Mouse (Mus musculus): ENCODE measurements around the gene Snap91. TPM values are rescaled to one million over a fixed set of nuclear protein-coding genes. Genes with fewer than 3 reads are reported as not detected.
A peak's percentile ranks its signal among the peaks of the same experiment; 100 is the strongest.

Snap91 gene
- polyA plus RNA-seq, 1 experiment from 2014 or later = 0.45 TPM

GRCm38 (mm10) chr9:86819366-86819765 is 61.1 kb downstream of the Snap91 start:
- ATAC-seq (no peak), DNase-seq (ENCODE audit: low spot score) (no peak)
- Histone ChIP-seq H3K9me3 (ENCODE audit: low read length) (no peaks in the 10 kb centered on the region), H3K36me3 (ENCODE audit: insufficient read depth, low read length) (no peaks in the 10 kb centered on the region), H3K27ac (ENCODE audit: low read length) (no peak overlapping the region), H3K9ac (replicated peaks; ENCODE audit: low read depth) (no peak overlapping the region), H3K4me3 (ENCODE audit: low read depth, low read length) (no peak overlapping the region), H3K4me2 (replicated peaks; ENCODE audit: low read depth, low read length) (no peak overlapping the region), H3K4me1 (ENCODE audit: insufficient read depth, low read depth, low read length) (no peaks in the 10 kb centered on the region), H3K27me3 (replicated peaks; ENCODE audit: insufficient read depth, low read length) (no peaks in the 10 kb centered on the region)
- TF ChIP-seq CTCF (IDR thresholded peaks at IDR 0.05) = no peak
- 79% methylated on average over 5 of the region's 5 CpGs for WGBS

DNA sequence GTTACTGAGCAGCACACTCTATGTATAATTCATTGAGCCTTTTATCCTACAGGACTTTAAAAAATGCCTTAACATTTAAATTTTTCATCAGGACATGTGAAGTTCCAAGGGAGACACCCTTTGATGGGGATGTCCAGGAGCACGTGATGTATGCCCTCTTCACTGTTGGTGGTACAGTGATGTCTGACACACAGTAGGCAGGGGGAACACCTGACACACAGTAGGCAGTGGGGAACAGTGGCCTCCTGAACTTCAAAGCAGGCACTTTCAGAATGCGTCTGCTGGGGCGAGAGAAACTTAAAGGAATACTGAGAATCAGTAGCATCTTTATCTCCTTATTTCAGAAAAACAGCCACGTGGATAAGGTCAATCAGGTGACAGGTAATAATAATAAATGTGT is 62.8 kb downstream of the Snap91 start:
- Histone ChIP-seq H3K4me3 (ENCODE audit: low read depth, low read length) (no peak overlapping the region), H3K9ac (replicated peaks; ENCODE audit: low read depth) (no peak overlapping the region), H3K4me1 (ENCODE audit: insufficient read depth, low read depth, low read length) (no peaks in the 10 kb centered on the region), H3K36me3 (ENCODE audit: insufficient read depth, low read length) (no peaks in the 10 kb centered on the region), H3K4me2 (replicated peaks; ENCODE audit: low read depth, low read length) (no peak overlapping the region), H3K27ac (ENCODE audit: low read length) (no peak overlapping the region), H3K27me3 (replicated peaks; ENCODE audit: insufficient read depth, low read length) (no peaks in the 10 kb centered on the region), H3K9me3 (ENCODE audit: low read length) (no peaks in the 10 kb centered on the region)
- WGBS = 64% methylated on average over 4 of the region's 4 CpGs
- no peak for TF ChIP-seq EP300 (IDR thresholded peaks at IDR 0.05)
- no peak for ATAC-seq
- no peak for DNase-seq (ENCODE audit: low spot score)

GRCm38 (mm10) chr9:86814340-86814739 is 66.1 kb downstream of the Snap91 start:
- no peak overlapping the region for H3K9ac ChIP-seq (replicated peaks; ENCODE audit: low read depth)
- H3K9me3 ChIP-seq (ENCODE audit: low read length) = no peaks in the 10 kb centered on the region
- no peaks in the 10 kb centered on the region for H3K27me3 ChIP-seq (replicated peaks; ENCODE audit: insufficient read depth, low read length)
- TF ChIP-seq CTCF (IDR thresholded peaks at IDR 0.05) (no peak), EP300 (IDR thresholded peaks at IDR 0.05) (no peak)
- ATAC-seq = no peak
- no peak for DNase-seq (ENCODE audit: low spot score)
- H3K4me2 ChIP-seq (replicated peaks; ENCODE audit: low read depth, low read length) = no peak overlapping the region
- H3K4me1 ChIP-seq (ENCODE audit: insufficient read depth, low read depth, low read length) = no peaks in the 10 kb centered on the region
- WGBS = 75% methylated on average over 6 of the region's 6 CpGs
- H3K4me3 ChIP-seq (ENCODE audit: low read depth, low read length) = no peak overlapping the region
- H3K27ac ChIP-seq (ENCODE audit: low read length) = no peak overlapping the region
- no peaks in the 10 kb centered on the region for H3K36me3 ChIP-seq (ENCODE audit: insufficient read depth, low read length)

- Histone ChIP-seq H3K4me3 (ENCODE audit: low read depth, low read length) (no peak overlapping the region), H3K27ac (ENCODE audit: low read length) (no peak overlapping the region), H3K4me1 (ENCODE audit: insufficient read depth, low read depth, low read length) (no peaks in the 10 kb centered on the region), H3K9me3 (ENCODE audit: low read length) (no peaks in the 10 kb centered on the region), H3K36me3 (ENCODE audit: insufficient read depth, low read length) (no peaks in the 10 kb centered on the region), H3K9ac (replicated peaks; ENCODE audit: low read depth) (no peak overlapping the region), H3K4me2 (replicated peaks; ENCODE audit: low read depth, low read length) (no peak overlapping the region), H3K27me3 (replicated peaks; ENCODE audit: insufficient read depth, low read length) (no peaks in the 10 kb centered on the region)
- DNase-seq (ENCODE audit: low spot score) (no peak), ATAC-seq (no peak)
- 45% methylated on average over 5 of the region's 5 CpGs for WGBS
- TF ChIP-seq CTCF (IDR thresholded peaks at IDR 0.05) = no peak
- no peak for TF ChIP-seq EP300 (IDR thresholded peaks at IDR 0.05)
Measured at GRCm38 (mm10) chr9:86813327-86813726, 67.1 kb downstream of the Snap91 start.

DNA sequence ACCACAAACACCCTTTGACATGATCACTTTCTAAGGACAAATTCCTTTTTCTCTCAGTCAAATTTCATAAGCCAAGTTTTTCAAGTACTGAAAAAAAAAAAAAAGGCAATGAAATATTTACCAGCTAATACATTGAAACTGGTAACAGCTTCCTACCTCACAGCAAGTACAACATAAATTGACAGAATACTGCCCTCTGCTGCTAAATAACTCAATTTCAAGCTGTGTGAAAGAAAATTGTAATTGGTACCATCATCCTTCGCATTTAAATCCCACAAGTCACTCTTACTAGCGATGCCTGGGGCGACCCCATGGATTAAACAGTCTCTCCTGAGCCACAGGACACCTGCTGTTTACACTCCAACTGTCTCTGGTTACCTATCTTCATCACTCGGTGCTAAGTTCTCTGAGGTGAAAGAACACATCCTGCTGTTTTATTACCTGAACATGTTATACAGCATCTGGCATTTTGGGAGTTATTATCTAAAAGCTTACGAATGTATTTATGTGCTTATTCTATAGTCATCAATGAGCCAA is 69.7 kb downstream of the Snap91 start:
- no peak overlapping the region for H3K4me2 ChIP-seq (replicated peaks; ENCODE audit: low read depth, low read length)
- H3K4me1 ChIP-seq (ENCODE audit: insufficient read depth, low read depth, low read length) = no peaks in the 10 kb centered on the region
- H3K9ac ChIP-seq (replicated peaks; ENCODE audit: low read depth) = no peak overlapping the region
- H3K36me3 ChIP-seq (ENCODE audit: insufficient read depth, low read length) = no peaks in the 10 kb centered on the region
- no peaks in the 10 kb centered on the region for H3K27me3 ChIP-seq (replicated peaks; ENCODE audit: insufficient read depth, low read length)
- H3K4me3 ChIP-seq (ENCODE audit: low read depth, low read length) = no peak overlapping the region
- 38% methylated on average over 5 of the region's 5 CpGs for WGBS
- no peaks in the 10 kb centered on the region for H3K9me3 ChIP-seq (ENCODE audit: low read length)
- no peak overlapping the region for H3K27ac ChIP-seq (ENCODE audit: low read length)
- TF ChIP-seq CTCF (IDR thresholded peaks at IDR 0.05) = peak; percentile 34
- no peak for TF ChIP-seq EP300 (IDR thresholded peaks at IDR 0.05)
- ATAC-seq (no peak), DNase-seq (ENCODE audit: low spot score) (peak; percentile 14)

DNA sequence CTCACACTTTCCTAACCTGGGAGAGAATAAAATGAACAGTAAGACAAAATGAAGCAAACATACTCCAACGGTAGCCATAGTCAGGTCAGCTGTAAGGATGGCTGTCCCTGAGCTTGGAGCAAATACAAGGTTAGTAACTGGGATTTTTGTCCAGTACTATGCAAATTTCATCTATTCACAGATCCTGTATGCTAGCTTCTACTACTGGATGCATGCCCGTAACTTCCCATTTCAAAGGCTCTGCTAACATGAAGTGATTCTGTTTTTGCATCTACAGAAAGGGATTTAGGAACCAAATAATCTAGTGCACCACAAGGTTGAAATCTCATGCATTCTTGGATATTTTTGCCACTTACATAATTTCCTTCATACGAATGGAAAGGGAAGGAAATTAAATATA is 70.2 kb downstream of the Snap91 start:
- DNase-seq (ENCODE audit: low spot score) = no peak
- Histone ChIP-seq H3K27ac (ENCODE audit: low read length) (no peak overlapping the region), H3K4me1 (ENCODE audit: insufficient read depth, low read depth, low read length) (no peaks in the 10 kb centered on the region), H3K27me3 (replicated peaks; ENCODE audit: insufficient read depth, low read length) (no peaks in the 10 kb centered on the region), H3K4me3 (ENCODE audit: low read depth, low read length) (no peak overlapping the region), H3K9me3 (ENCODE audit: low read length) (no peaks in the 10 kb centered on the region), H3K36me3 (ENCODE audit: insufficient read depth, low read length) (no peaks in the 10 kb centered on the region), H3K9ac (replicated peaks; ENCODE audit: low read depth) (no peak overlapping the region), H3K4me2 (replicated peaks; ENCODE audit: low read depth, low read length) (no peak overlapping the region)
- 64% methylated on average over 3 of the region's 3 CpGs for WGBS
- no peak for TF ChIP-seq EP300 (IDR thresholded peaks at IDR 0.05)
- no peak for TF ChIP-seq CTCF (IDR thresholded peaks at IDR 0.05)
- ATAC-seq = no peak

DNA sequence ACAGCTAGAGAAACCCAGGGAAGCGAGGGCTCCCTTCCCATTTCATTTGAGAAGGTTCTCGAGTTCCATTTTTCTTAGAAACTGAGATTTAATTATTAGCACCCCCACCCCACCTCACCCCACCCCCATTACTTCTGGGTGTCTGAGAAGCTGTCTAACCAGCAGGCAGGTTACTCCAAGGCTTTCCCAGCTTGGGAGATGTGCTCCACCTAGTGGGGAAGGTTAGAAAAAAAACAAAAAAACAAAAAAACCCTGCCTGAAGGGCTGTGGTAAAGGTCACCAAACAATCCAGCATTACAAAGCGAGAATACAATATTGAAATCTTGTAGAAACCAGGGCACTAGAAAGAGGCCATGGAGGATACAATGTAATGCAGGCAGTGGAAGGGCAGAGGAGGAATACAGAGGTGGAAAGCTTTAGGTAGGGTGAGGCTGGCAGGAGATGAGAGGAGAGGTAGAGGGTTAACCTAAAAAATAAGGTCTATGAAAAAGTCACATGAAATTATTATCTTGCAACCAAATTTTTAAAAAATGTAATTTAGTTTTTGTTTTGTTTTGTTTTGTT is 79.8 kb downstream of the Snap91 start:
- TF ChIP-seq EP300 (IDR thresholded peaks at IDR 0.05) (no peak), CTCF (IDR thresholded peaks at IDR 0.05) (peak; percentile 65)
- peak; percentile 50 for DNase-seq (ENCODE audit: low spot score)
- WGBS = 26% methylated on average over 3 of the region's 3 CpGs
- Histone ChIP-seq H3K4me3 (ENCODE audit: low read depth, low read length) (no peak overlapping the region), H3K27me3 (replicated peaks; ENCODE audit: insufficient read depth, low read length) (no peaks in the 10 kb centered on the region), H3K4me1 (ENCODE audit: insufficient read depth, low read depth, low read length) (no peaks in the 10 kb centered on the region), H3K27ac (ENCODE audit: low read length) (no peak overlapping the region), H3K4me2 (replicated peaks; ENCODE audit: low read depth, low read length) (no peak overlapping the region), H3K9ac (replicated peaks; ENCODE audit: low read depth) (no peak overlapping the region), H3K36me3 (ENCODE audit: insufficient read depth, low read length) (no peaks in the 10 kb centered on the region), H3K9me3 (ENCODE audit: low read length) (no peaks in the 10 kb centered on the region)
- ATAC-seq = no peak

All from lung, postnatal 0 days (tissue).